Mouse (Mus musculus): ENCODE data around the gene Gm9817. TPM values are rescaled to one million over a fixed set of nuclear protein-coding genes. Genes with fewer than 3 reads are reported as not detected.
"Not testable (repeated sequence)": the region's sequence is repeated elsewhere in the genome, so short reads cannot be mapped to it uniquely, and the experiment has no call there.

Gene Gm9817
- total RNA-seq (2021): not detected
- long read RNA-seq: 0 reads

DNA sequence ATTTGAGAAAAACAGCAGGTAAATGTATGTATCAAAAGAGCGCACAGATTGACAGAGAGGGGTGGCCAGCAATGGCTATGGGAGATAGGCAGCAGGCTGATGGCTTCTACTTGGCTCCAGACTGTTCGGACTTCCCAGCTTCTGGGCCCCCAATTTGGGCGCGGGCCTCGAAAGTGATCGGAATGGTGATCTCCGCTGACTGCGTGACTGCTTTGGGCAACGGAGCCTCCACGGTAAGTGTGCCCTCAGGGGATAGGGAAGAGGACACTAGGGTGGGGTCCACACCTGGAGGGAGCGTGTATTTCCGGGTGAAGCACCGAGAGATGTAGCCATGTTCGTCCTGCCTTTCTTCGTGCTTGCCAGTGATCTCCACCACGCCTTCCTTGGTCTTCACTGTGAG is at the start of gene Gm9817:
Gene Gm9817 (plus strand): TSS at position 301 of the 400 bp plus-strand sequence.
- not testable (repeated sequence) for DNase-seq (ENCODE audit: low spot score in 2 of 2)

DNA sequence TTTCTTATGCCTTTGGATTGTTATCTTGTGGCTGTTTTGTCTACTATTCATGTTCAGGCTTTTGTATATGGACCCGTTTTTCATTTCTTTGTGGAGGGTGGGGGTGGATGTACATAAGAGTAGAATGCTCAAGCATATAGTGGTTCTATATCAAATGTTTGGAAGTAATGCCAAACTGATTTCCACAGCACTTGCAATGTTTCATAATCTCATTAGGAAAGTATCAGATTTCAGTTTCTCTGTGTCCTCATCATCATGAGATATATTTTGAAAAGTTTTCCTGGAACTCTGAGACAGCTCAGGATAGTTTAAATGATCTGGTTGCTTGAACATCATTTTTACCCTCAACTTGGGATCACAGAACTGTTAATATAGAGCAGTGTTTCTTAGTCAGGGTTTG is 48.7 kb upstream of the Gm9817 start:
- no peak for DNase-seq (ENCODE audit: low spot score in 2 of 2)

DNA sequence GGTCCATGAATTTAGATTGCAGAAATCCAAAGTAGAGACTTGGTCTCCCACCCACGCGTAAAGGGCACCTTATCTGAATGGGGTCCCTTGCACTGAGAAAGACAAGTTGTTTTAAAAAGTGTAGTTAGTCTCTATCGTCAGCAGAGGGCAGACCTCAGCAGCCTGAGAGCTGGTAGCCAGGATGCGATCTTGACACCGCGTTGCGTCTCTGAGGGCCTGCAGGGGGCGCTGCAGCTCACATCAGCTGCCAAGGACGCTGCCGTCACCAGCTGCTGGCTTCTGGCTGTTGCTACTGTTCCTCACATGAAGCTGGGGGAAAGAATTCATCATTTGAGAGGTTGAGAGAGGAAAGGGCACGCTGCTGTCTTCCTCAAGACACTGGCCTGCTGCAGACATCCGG is 47.7 kb upstream of the Gm9817 start:
- peak; percentile 75 to 92 for DNase-seq (ENCODE audit: low spot score in 2 of 2)

DNA sequence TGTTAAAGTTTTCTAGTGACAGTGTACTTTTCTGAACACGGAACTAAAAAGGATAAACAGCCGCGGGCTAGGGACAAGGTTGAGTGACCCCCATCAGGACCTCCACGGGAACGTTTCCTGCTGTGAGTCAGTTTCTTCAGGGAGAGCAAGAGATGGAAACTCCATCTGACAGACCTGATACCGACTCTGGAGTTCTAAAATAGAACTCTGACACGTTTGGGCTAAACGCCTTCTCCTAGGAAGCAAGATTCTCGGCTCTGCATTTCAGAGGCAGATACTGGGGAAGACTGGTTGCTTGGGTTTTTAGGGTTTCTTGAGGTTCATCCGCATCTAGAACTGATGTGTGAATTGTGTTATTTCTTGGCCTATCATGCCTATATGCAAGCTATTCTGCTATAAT is 47.2 kb upstream of the Gm9817 start:
- no peak for DNase-seq (ENCODE audit: low spot score in 2 of 2)

DNA sequence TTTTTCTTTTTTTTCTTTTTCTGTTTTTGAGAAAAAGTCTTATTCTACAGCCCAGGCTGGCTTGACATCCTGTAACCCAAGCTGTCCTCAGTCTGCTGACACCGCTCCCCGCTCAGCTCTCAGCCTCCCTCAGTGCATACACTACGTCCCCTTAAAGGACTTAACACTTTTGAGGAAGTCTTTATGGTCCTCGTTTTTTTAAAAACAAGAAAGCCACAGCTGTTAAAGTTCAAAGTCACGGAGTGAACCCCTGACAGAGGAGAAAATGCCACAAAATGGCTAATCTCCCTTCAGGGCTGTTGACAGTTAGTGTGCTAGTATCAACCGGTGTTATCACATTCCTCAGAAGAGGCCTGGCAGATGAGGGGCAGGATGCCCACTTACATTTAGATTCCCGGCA is 46.7 kb upstream of the Gm9817 start:
- no peak for DNase-seq (ENCODE audit: low spot score in 2 of 2)

DNA sequence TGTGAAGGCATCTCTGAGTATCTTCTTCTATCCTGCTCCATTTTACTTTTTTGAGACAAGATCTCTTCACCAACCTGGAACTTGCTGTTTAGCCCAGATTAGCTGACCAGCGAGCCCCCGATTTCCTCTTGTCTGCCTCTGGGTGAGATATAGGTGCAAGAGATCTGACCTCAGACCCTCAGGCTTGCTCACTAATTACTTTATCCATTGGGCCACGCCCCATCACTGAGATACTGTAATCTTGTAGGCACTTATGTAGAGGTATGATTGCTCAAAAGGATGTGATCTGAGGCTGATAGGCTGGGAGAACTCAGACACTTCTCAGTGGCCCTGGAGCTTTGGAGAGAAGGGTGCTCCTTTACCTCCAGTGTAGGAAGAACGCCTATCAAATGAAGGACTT is 46.0 kb upstream of the Gm9817 start:
- no peak for DNase-seq (ENCODE audit: low spot score in 2 of 2)

DNA sequence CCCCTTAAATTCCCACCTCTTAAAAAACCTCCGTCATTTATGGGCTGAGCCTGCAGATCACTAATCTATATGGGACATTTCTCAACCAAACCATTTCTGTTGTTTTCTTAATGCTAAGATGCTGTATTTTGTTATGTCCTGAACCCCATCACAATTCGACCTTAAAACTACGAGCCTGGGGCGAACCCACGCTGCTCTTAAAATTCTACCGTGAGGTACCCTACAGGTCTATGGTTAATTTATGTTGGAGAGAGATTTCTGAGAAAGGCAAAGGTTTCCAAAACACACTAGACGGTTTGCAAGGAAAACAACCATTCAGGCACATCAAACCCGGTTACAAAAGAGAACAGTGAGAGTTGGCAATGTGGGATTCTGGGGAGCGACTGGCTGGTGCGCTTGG is 45.1 kb upstream of the Gm9817 start:
- DNase-seq (ENCODE audit: low spot score in 2 of 2): no peak

DNA sequence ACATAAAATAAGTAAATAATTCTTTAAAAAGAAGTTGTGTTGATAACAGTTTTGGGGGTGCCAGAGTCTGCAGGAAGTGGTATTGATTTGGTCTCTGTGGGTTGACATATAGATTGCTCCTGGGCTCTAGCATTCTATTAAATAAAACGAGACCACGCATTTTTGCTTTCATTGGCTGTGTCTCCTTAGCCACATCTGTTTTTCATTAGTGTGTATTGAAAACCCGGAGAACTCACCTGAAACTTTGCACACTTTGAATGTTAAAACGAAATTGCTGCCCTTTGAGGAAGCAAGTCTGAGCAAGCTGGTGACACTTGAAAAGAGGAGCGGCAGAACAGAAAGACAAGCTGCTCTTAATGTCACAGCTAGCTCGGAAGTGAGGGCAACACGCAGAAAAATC is 43.7 kb upstream of the Gm9817 start:
- no peak for DNase-seq (ENCODE audit: low spot score in 2 of 2)

DNA sequence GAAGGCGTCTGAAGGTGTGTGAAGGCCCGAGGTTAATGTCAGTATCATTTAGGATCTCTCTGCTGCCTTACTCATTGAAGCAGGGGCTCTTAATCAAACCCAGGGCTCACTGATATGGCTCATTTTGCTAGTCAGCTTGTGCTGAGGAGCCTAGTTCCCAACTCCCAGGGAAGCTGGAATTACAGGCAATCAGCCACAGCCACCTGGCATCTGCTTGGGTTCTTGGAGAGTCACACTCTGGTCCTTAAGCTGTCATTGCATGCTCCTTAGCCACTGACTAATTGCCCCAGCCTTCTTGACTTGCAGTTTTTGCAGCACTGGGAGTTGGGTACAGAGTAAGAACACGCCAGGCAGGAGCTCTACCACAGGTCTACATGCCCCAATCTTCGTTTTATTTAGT is 42.1 kb upstream of the Gm9817 start:
- DNase-seq (ENCODE audit: low spot score in 2 of 2): no peak

DNA sequence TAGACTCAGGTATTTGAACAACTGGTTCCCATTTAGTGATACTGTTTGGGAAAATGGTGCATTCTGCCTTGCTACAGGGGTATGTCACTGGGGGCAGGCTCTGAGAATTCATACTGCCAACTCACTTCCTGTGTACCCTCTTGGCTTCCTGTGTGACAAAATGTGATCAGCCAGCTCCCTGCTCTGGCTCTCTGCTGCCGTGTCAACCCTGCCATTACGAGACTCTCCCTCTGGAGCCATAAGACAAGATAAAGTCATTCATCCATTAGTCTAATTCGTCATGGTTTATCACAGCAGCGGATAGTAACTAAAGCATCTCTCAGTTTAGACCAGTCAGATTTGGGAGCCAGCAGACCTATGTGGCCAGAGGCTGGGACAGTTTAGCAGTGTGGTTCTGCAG is 38.3 kb upstream of the Gm9817 start:
- DNase-seq (ENCODE audit: low spot score in 2 of 2): no peak

DNA sequence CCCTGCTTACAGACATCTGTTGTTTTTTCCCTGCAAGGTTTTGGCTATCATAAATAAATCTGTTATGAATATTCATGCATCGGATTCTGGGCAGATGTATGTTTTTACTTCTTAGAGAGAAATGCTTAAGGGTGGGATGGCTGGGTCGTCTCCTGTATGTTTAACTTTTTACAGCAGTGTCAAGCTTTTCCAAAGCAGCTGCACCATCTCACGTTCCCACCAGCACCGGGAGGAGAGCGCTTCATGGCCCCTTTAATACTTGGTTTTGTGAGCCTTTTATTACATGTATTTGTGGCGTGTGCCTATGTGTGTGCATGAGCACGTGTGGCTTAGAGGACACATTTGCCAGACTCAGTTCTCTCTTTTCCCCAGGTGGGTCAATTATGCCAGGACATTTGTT is 37.8 kb upstream of the Gm9817 start:
- no peak for DNase-seq (ENCODE audit: low spot score in 2 of 2)

DNA sequence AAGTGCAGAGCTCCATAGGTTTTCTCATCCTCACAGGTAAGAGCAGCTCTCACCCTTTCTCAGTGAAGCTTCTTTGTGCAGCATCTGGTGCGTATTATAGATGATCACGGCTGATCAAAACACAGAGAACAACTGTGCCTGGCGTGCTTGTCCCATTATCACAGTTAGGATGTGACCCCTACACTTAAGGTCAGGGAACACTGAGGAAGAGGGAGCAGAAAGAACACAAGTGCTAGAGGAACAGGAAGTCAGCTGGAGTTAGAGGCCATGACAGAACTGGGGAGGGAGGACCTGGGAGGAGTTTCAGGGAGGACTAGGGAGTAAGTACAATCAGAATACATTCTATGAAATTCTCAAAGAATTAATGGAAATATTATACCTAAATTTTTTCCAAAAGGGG is 35.0 kb upstream of the Gm9817 start:
- DNase-seq (ENCODE audit: low spot score in 2 of 2): no peak

DNA sequence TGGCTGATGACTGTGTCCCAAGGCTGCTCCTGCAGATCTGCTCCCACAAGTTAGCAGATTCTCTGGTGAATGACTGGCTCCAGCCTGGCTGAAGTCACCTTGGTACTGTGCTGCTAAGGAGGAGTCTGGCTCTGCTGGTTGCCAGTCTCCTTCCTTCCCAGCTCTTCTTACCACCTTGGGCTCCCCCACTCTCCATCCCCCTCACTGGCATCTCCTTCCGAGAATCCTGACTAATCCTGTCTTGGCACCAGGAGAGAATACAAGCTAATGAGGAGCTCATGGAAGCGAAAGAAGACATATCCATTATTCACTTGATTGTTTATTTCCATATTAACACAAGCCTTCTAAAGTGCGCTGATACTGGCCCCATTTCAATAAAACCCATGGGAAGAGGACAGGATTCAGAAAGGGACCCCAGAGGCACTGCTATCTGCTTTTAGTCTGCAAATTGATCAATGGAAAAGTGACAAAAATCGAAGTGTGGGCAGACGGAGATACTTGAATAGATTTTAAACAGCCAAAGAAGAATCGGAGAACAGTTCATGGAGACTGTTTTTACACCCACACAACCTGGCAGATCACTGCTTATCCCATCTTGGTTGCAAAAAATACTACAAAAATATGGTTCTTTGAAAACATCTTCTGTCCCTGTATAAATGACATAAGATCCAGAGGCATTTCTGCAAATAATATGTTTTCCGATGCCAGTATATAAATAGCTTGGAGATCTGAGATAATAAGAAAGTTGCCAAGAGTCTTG is 29.1 kb upstream of the Gm9817 start:
- DNase-seq (ENCODE audit: low spot score in 2 of 2): peak; percentile 32 to 79

DNA sequence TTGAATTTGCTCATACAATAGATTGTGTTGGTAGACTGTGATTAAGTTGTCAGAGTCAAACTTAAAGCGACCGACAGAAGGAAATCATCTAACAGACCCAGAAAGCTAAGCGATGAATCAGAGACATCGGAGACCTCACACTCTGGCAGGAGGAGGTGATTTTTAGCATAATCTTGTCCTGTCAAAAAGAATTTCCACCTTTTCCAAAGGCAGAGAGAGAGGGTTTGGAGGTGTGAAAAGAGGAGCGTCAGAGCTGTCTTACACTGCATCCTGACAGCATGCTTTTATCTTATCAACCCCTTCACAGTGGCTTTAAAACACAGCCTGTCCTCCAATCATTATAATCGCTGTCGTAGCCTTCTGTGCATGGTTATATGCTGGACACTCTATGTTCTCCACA is 25.7 kb upstream of the Gm9817 start:
- no peak for DNase-seq (ENCODE audit: low spot score in 2 of 2)

DNA sequence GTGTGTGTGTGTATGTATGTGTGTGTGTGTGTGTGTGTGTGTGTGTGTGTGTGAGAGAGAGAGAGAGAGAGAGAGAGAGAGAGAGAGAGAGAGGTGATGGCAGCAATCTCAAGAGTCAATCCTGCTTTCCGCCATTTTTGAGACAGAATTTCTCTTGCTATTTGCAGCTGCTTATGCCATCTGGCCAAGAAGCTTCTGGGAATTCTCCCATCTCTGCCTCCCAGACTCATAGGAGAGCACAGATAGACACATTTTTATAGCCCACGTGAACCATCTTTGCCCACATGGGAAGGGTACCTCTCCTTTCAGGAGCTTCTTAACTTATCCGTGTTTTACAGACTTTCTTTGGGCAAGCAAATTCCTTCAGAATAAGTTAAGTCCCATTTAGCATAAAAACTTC is 24.6 kb upstream of the Gm9817 start:
- DNase-seq (ENCODE audit: low spot score in 2 of 2): peak; percentile 7 to 27

DNA sequence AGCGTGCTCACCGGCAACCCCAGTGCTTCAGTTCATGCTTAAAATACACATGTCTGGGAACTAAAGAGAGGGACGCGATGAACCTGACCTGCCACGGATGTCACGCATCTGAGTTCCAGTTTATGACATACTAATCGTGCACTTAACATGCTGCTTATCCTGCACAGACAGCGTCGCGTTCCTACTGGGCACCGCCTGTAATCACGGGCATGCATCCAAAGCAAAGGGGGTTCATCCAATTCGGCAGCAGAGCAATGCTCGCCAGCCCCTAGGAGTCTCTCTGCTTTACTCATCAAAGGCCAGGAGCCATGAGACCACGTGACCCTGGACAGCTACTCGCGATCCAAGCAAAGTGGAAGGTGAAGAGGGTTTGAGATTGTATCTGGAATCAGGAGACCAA is 19.3 kb upstream of the Gm9817 start:
- DNase-seq (ENCODE audit: low spot score in 2 of 2): no peak

DNA sequence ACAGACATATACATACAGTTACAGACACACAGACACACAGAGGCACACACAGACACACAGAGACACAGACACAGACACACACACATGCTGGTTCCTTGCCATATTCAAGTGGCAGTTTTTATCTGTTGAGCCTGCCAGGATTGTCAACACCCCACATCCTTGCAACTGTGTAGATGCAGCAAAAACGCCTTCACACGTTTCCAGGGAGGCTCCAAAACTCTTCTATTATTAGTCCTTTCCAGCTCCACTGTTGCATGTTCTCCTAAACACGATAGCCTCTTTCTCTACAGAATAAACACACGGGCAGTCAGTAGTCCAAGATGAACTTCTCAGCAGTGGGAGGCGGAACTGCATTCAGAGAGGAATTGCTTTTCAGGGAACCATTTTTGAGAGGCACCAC is 15.3 kb upstream of the Gm9817 start:
- DNase-seq (ENCODE audit: low spot score in 2 of 2): no peak

DNA sequence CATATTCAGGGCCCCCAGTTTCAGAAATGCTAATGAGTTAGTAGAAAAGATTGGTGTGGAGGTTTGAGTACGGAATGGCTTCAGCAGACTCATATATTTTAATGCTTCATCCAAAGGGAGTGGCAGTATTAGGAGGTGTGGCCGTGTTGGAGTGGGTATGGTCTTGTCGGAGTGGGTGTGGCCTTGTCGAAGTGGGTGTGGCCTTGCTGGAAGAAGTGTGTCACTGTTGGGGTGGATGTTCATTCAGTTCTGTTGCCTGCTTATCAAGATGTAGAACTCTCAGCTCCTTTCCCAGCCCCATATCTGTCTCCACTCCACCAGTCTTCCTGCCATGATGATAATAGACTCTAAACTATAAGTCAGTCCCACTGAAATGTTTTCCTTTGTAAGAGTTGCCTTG is 13.5 kb upstream of the Gm9817 start:
- no peak for DNase-seq (ENCODE audit: low spot score in 2 of 2)

DNA sequence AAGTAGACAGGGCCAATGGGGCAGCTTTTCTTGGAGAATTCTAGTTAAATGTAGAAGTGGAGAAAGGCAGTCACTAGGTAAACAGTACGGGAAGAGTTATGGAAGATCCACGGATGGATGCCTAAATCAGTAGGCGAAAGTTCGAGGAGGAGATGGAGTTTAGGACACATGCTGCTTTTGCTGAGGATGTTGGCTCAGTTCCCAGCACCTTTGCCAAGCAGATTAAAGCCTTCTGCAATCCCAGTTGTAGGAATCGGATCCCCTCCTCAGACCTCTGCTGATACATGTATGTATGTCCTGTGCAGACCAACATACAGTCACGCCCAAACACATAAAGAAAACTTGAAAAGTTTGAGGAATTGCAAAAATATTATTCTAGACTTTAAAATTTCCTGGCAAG is 8.1 kb upstream of the Gm9817 start:
- no peak for DNase-seq (ENCODE audit: low spot score in 2 of 2)

DNA sequence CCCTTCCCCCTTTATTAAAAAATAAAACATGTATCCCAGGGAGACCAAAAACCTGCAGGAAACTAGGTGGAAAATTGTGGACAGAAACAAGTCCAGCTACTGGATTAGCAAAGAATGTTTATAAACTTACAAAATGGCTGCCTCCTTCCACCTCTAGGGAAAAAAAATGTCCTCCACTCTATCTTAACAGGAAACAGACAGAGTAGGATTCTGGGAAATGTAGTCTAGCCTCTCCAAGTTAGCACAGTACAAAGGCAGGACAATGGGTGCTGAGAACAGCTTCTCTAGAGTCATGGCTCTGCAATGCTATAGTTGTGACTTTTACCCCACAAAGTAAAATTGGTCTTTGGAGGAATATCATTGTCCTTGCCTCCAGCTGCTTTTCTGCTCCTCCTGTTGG is 3.5 kb upstream of the Gm9817 start:
- DNase-seq (ENCODE audit: low spot score in 2 of 2): no peak

DNA sequence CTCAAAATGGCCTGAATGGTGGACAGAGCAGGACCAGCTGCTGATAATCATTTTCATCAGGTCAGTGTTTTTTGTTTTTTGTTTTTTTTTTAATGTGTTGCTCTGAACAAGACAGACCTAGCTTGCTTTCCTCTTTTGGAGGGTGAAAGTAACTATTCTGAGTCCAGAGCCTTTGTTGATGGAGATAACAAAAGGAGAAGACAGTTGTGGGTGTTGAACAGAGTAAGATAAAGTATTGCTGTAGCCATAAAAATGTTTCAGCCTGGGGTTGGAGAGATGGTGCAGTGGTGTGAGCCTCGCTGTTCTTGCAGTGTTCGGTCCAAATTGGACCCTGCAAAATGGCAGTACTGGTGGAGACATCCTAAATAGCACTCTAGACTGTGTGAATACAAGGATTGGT is 2.8 kb upstream of the Gm9817 start:
- DNase-seq (ENCODE audit: low spot score in 2 of 2): no peak

DNA sequence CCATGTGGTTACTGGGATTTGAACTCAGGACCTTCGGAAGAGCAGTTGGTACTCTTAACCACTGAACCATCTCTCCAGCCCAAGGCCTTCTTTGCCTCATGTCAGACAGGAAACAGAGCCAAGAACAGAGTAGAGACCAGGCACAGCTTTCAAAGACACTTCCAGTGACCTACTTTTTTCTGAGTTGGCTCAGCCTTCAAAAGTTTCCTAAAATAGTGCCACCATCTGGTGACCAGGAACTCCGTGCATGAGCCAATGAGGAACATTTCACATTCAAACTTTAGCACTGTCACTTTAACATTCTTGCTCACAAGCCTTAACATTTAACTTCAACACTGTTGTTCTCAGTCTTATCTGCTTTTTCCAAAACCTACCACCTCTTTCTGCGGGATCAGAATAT is 2.3 kb downstream of the Gm9817 start:
- DNase-seq (ENCODE audit: low spot score in 2 of 2): no peak

DNA sequence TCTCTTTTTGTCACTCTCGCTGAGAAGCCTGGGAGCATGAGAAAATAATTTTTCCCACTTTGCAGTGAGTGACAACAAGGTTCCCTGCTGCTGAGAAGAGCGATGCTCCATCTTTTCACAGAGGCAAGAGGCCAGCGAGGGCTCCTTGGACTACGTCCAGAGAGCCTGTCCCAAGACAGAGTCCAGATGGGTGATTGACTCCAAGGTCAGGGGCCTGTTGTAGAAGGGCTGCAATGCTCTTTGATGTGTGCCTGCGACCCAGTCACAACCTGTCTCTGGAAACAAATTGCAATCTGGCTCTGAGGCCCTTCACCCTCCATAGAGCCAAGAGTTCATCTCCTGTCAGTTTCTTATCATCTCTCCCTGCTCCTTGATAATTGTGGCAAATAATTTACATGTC is 5.2 kb downstream of the Gm9817 start:
- DNase-seq (ENCODE audit: low spot score in 2 of 2): no peak

DNA sequence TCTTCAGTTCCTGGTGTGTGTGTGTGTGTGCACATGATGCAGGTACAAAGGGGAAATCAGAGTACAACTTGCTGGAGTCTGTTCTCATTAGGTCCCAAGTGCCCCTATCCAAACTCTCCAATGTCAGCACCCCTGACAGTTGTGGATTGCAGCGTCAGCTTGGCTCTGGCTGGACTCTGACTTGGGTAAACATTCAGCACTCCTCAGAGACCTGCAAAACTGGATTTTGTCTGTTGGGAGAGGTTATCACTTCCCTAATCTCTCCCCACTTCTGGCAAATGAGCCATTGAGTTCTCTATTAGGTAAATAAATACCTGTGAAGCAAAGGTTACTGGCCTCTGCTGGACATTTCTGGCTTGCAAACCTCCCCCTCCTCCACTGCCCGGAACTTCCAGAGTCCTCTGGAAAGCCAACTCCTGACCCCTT is 10.3 kb downstream of the Gm9817 start:
- DNase-seq (ENCODE audit: low spot score in 2 of 2): no peak

Data from layer of hippocampus, adult 18-20 months (tissue).